Mouse (Mus musculus) midbrain, embryonic 16.5 days (tissue): ENCODE results near the gene Car12. TPM values are rescaled to one million over a fixed set of nuclear protein-coding genes. Genes with fewer than 3 reads are reported as not detected.
"Not testable (repeated sequence)": the region's sequence is repeated elsewhere in the genome, so short reads cannot be mapped to it uniquely, and the experiment has no call there.

ENCODE experiments used
- ATAC-seq: fragments of 200-750 bp; cut with Nextera tagmentation; 2 replicates; pipeline ENCODE4 v1.8.0; 2017; ENCODE audit warnings: moderate TSS enrichment
- H3K27ac ChIP-seq: fragments of 300-500 bp; sonication (generic); 2 replicates; pipeline ENCODE4 v1.5.1; 2014; ENCODE audit warnings: mild to moderate bottlenecking, low read length, mixed read lengths
- H3K27me3 ChIP-seq: fragments of 300-500 bp; sonication (generic); 2 replicates; pipeline ENCODE4 v1.6.1; 2014; ENCODE audit warnings: low read depth, low read length, mixed read lengths; ENCODE audit not compliant: control insufficient read depth, insufficient read depth
- H3K36me3 ChIP-seq: fragments of 300-500 bp; sonication (generic); 2 replicates; pipeline ENCODE4 v1.6.1; 2014; ENCODE audit warnings: mild to moderate bottlenecking, low read length, moderate library complexity, mixed read lengths; ENCODE audit not compliant: control insufficient read depth, insufficient read depth
- H3K4me1 ChIP-seq: fragments of 300-500 bp; sonication (generic); 2 replicates; pipeline ENCODE4 v1.6.1; 2014; ENCODE audit warnings: mild to moderate bottlenecking, low read length, mixed read lengths; ENCODE audit not compliant: control insufficient read depth, insufficient read depth
- H3K4me2 ChIP-seq: fragments of 300-500 bp; sonication (generic); 2 replicates; pipeline ENCODE4 v1.6.1; 2014; ENCODE audit warnings: mild to moderate bottlenecking, low read length, mixed read lengths
- H3K4me3 ChIP-seq: fragments of 300-500 bp; sonication (generic); 2 replicates; pipeline ENCODE4 v1.5.1; 2014; ENCODE audit warnings: low read depth, mild to moderate bottlenecking, low read length, moderate library complexity, mixed read lengths
- H3K9ac ChIP-seq: fragments of 300-500 bp; sonication (generic); 2 replicates; pipeline ENCODE4 v1.6.1; 2014; ENCODE audit warnings: low read depth, low read length, mixed read lengths
- H3K9me3 ChIP-seq: fragments of 300-500 bp; sonication (generic); replicated peaks from 2 replicates; pipeline ENCODE4 v1.6.1; 2014; ENCODE audit warnings: mild to moderate bottlenecking, low read length, mixed read lengths; ENCODE audit not compliant: control insufficient read depth, poor library complexity, severe bottlenecking
- WGBS: fragments of 180-500 bp; shearing (Covaris S2); extraction: QIAGEN DNeasy Blood & Tissue Kit; methylation state at CpG from one replicate; pipeline ENCODE4 v1.1.7; 2014; 5-methylcytosine and 5-hydroxymethylcytosine counted together
- polyA plus RNA-seq: library from polyadenylated mRNA; unstranded; fragments of >200 nt; fragmentation: Nextera tagmentation; extraction: Ambion mirVana; gene quantifications from 2 replicates; pipeline ENCODE4 v1.2.1, GENCODE M21; 2015

Car12 gene
- polyA plus RNA-seq, 1 experiment from 2014 or later: 2.0 TPM

GRCm38 (mm10) chr9:66784552-66784951 is 71.1 kb downstream of the Car12 start:
- H3K9ac ChIP-seq, H3K9me3 ChIP-seq, H3K27ac ChIP-seq, H3K27me3 ChIP-seq, H3K4me3 ChIP-seq, H3K4me1 ChIP-seq, H3K36me3 ChIP-seq, ATAC-seq, H3K4me2 ChIP-seq: not testable (repeated sequence)
- no CpG with 5 or more reads among the region's 3 CpGs for WGBS

- Histone ChIP-seq H3K36me3 (0 out of 2 replicates have a peak, but pooled peaks cover 3% of the 10 kb centered on the region), H3K27ac (no peak overlapping the region), H3K9me3 (no peaks in the 10 kb centered on the region), H3K4me1 (no peaks in the 10 kb centered on the region; the same call in 1 of the 2 replicates), H3K9ac (no peak overlapping the region), H3K4me2 (no peak overlapping the region), H3K27me3 (no peaks in the 10 kb centered on the region), H3K4me3 (no peak overlapping the region)
- ATAC-seq: no peak
- WGBS: 7% methylated on average over 2 of the region's 2 CpGs
These were observed 74.3 kb downstream of the Car12 start for GRCm38 (mm10) chr9:66787821-66788220.

DNA sequence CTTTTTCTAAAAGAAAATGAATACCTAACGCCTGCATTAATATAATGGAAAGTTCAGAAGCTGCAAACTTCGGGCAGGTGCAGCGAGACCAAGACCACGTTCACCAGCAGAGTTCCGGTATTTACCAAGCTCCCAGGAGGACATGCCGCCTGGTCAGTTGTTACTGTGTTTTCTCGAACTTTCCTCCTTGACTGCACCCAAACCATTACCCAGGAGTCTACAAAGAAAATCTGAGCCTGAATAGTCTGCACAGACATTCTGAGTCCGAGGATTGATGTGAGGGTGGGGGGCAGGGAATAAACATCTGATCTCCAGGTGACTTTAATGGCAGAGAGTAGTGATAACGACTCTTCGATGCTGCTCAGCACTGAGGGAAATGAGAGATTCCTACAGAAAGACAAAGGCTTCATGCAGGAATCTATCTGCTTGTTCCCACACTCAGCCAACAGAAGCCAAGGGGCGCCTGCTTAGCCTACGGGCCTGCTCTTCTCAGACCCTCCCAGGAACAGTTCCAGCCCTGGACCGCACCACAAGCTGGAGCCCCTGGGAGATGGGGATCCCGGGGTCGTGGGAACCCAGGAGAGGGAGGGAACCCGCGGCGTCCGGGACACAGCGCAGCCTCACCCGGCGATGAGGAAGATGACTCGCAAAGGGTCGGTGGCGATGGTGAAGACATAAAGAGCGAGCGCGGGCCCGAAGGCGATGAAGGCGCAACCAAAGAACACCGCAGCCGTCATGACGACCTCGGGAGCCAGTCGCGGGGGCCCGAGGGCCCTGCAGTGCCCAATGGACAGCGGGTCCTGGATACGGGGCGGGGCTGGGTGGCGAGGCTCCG is 81.4 kb downstream of the Car12 start:
- no peaks in the 10 kb centered on the region for H3K36me3 ChIP-seq
- peak overlapping the region; percentile 75 for H3K4me2 ChIP-seq
- WGBS: 1% methylated on average over 43 of the region's 43 CpGs
- H3K27me3 ChIP-seq: no peaks in the 10 kb centered on the region
- ATAC-seq: peak; percentile 78
- H3K9me3 ChIP-seq: no peaks in the 10 kb centered on the region
- H3K27ac ChIP-seq: peak overlapping the region; percentile 89
- H3K4me1 ChIP-seq: peaks cover 11% of the 10 kb centered on the region
- H3K4me3 ChIP-seq: peak overlapping the region; percentile 83
- peak overlapping the region; percentile 90 for H3K9ac ChIP-seq

DNA sequence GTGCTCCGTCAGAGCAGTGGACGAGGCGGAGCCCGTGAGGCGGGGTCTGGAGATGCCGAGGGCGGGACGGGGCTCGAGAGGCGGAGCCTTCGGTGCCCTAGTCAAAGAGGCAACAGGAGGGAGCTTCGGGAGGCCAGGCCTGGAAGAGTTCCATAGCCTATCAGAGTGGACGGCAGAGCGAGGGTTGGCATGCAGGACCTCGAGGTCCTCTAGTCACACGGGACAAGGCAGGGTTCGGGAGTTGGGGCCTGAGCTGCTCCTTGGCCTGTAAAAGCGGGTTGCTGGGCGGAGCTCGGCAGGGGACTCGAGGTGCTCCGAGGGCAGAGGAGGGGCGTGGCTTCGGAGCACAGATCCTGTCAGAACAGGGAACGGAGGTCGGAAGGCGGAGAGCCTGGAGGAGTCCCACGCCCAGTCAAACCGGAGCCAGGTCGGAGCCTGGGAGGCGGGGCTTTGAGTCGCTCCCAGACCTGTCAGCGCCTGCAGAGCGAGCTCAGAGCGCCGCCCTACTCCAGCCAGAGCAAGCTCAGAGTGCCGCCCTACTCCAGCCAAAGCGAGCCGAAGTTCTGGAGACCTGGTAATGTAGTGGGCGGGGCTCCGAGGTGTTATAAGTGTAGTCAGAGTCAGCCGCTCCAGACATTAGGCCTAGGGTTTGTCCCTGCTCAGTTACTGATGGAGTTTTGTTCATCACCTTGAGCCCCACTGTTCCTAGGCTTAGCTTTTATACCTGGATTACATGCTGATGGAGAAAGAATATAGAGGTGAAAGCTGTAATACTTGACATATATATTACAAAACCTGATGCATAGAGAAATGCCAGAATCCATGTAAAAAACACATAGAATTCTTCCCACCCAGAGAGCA is 82.2 kb downstream of the Car12 start, which contains the start of gene Aph1b:
Gene Aph1b, minus strand, starts transcription at position 27 of the 861 bp plus-strand sequence.
- Histone ChIP-seq H3K27me3 (no peaks in the 10 kb centered on the region), H3K4me2 (peak within 1 kb of the TSS; percentile 75), H3K9ac (peak within 1 kb of the TSS; percentile 90), H3K36me3 (no peaks in the 10 kb centered on the region), H3K4me3 (peak within 1 kb of the TSS; percentile 83), H3K9me3 (no peaks in the 10 kb centered on the region), H3K27ac (peak within 1 kb of the TSS; percentile 89), H3K4me1 (peaks cover 11% of the 10 kb centered on the region)
- WGBS: under 1% methylated on average over 42 of the region's 42 CpGs
- peak; percentile 98 for ATAC-seq

DNA sequence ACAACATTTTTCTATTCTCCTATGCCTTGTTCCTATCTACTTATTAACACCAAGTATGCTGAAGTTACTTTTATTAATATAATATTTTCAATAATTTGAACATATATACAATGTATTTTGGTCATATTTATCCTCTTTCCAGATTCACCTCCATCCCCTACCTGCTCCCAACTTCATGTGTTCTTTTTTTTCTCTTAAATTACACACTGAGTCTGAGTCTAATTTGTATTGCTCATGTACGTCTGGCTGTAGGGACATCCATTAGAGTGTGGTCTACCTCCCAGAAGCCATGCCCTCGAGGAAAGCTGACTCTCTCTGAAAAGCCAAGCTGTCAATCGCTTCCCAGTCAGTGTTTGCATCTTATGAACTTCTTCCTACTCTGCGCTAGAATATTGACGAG is 83.3 kb downstream of the Car12 start, which contains the start of gene Gm10647:
Gene Gm10647, plus strand, starts transcription at position 301 of the 400 bp plus-strand sequence.
- no peaks in the 10 kb centered on the region for H3K36me3 ChIP-seq
- H3K27me3 ChIP-seq: no peaks in the 10 kb centered on the region
- peak within 1 kb of the TSS; percentile 75 for H3K4me2 ChIP-seq
- H3K4me3 ChIP-seq: peak within 1 kb of the TSS; percentile 83
- H3K4me1 ChIP-seq: peaks cover 11% of the 10 kb centered on the region
- H3K27ac ChIP-seq: peak within 1 kb of the TSS; percentile 89; the same call in 1 of the 2 replicates
- WGBS: 79% methylated on average over 5 of the region's 5 CpGs
- peak within 1 kb of the TSS; percentile 90 for H3K9ac ChIP-seq
- no peaks in the 10 kb centered on the region for H3K9me3 ChIP-seq
- no peak for ATAC-seq

- Histone ChIP-seq H3K27ac (no peak overlapping the region), H3K4me3 (no peak overlapping the region), H3K27me3 (no peaks in the 10 kb centered on the region; the same call in 1 of the 2 replicates), H3K36me3 (no peaks in the 10 kb centered on the region), H3K4me2 (no peak overlapping the region), H3K9me3 (no peaks in the 10 kb centered on the region), H3K4me1 (no peaks in the 10 kb centered on the region; the same call in 1 of the 2 replicates), H3K9ac (no peak overlapping the region)
- no peak for ATAC-seq
- WGBS: 63% methylated on average over 12 of the region's 12 CpGs
These were observed 88.5 kb downstream of the Car12 start for GRCm38 (mm10) chr9:66801947-66802346.

GRCm38 (mm10) chr9:66805951-66806350 is 92.5 kb downstream of the Car12 start:
- peak overlapping the region; percentile 34 for H3K4me3 ChIP-seq
- 0 out of 2 replicates have a peak overlapping the region, but pooled peaks have one; percentile 53 for H3K9ac ChIP-seq
- not testable (repeated sequence) for H3K27me3 ChIP-seq, H3K36me3 ChIP-seq, ATAC-seq, H3K9me3 ChIP-seq, H3K27ac ChIP-seq, H3K4me1 ChIP-seq
- H3K4me2 ChIP-seq: peak overlapping the region; percentile 59
- WGBS: 2% methylated on average over 29 of the region's 37 CpGs

DNA sequence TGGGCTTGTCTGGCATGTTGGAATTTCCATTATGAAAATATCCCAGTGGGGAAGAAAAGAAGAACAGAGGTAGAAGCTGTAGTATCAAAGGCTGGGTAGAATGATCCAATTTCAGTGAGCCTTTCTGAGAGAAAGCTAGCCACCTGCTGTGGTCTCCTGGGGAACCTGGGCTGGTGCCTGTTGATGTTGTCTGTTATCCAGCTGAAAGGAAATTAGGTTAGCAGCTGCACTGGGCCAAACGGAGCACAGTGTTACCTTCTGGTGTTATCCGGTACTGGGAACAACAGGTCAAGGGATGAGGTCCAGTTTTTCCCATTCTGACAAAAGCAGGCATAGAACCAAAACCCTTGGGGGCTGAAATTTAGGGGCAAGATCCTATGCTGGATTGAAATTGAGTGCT is 99.9 kb downstream of the Car12 start:
- Histone ChIP-seq H3K27ac (no peak overlapping the region), H3K36me3 (no peaks in the 10 kb centered on the region), H3K4me1 (no peaks in the 10 kb centered on the region), H3K9ac (no peak overlapping the region), H3K4me3 (no peak overlapping the region), H3K4me2 (no peak overlapping the region), H3K27me3 (no peaks in the 10 kb centered on the region), H3K9me3 (no peaks in the 10 kb centered on the region)
- no peak for ATAC-seq
- WGBS: 7% methylated on average over 2 of the region's 2 CpGs
